Mouse (Mus musculus) brain, embryonic 14.5 days (tissue): ENCODE measurements at regions not wholly inside any gene's neighbourhood (a gene's known extent, or its start where the extent isn't known, plus 50 kb on each side); places are given as distances from the start of the nearest gene placed in this dataset.

Source experiments
- CTCF ChIP-seq: fragments of 200-500 bp; IDR thresholded peaks from 2 replicates; pipeline ENCODE4 v1.5.1; 2012; ENCODE audit warnings: inconsistent platforms, mild to moderate bottlenecking, moderate library complexity, borderline replicate concordance; ENCODE audit not compliant: insufficient read depth, insufficient read length; ENCODE audit errors: extremely low read depth
- POLR2A ChIP-seq: fragments of 200-500 bp; IDR thresholded peaks from 2 replicates; pipeline ENCODE4 v1.6.1; 2012; ENCODE audit warnings: mild to moderate bottlenecking, inconsistent platforms, borderline replicate concordance; ENCODE audit not compliant: poor library complexity, insufficient read depth, insufficient read length, severe bottlenecking; ENCODE audit errors: extremely low read depth

GRCm38 (mm10) chr1:176417251-176417650 lies 142.1 kb upstream of the Pld5 start:
- TF ChIP-seq POLR2A, result no peak
- no peak for TF ChIP-seq CTCF
